Mouse (Mus musculus): ENCODE results near the gene Cd47. TPM values are rescaled to one million over a fixed set of nuclear protein-coding genes. Genes with fewer than 3 reads are reported as not detected.

Cd47 gene
- polyA plus RNA-seq, 1 experiment from 2014 or later, result 157 TPM

DNA sequence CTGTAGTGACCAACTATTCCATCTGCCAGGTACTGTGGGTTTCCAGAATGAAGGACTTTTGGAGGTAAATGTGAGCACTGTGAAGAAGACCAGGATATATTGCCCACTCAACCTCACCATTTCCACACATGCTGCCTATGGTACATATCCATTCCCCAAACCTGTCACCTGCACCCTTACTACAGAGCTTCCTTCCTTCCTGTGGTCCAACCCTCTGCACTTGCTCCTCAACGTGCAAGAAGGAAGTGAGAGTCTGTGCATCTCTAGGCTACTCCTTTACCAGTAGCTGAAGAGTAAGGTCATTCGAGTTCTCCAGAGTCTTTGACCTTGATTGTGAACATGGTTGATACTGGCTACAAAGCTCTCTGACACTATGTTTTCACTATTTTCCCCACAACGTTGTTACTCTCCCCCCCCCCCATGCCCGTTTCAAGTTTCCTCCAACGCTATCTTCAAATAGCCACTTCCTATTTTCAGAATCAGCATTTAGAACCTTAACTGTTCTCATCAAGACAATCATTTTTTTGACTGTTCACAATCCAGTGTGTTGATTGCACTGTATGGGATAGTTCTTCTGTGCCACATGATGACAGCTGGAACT lies 18.7 kb upstream of the Cd47 start:
- ATAC-seq, result no peak
- Histone ChIP-seq H3K4me2 (ENCODE audit: low read length) (no peak overlapping the region), H3K27ac (ENCODE audit: low read length) (no peak overlapping the region), H3K36me3 (ENCODE audit: control insufficient read depth, insufficient read depth, low read length) (no peaks in the 10 kb centered on the region), H3K4me1 (ENCODE audit: control insufficient read depth, insufficient read depth, low read length) (no peaks in the 10 kb centered on the region), H3K9ac (ENCODE audit: low read depth, low read length) (no peak overlapping the region), H3K9me3 (replicated peaks; ENCODE audit: control insufficient read depth, low read length, poor library complexity, severe bottlenecking) (no peaks in the 10 kb centered on the region), H3K27me3 (ENCODE audit: control insufficient read depth, insufficient read depth, low read depth, low read length) (no peaks in the 10 kb centered on the region), H3K4me3 (ENCODE audit: low read depth, low read length) (no peak overlapping the region)
- 93% methylated on average over 5 of the region's 5 CpGs for WGBS

- no peaks in the 10 kb centered on the region for H3K27me3 ChIP-seq (ENCODE audit: control insufficient read depth, insufficient read depth, low read depth, low read length)
- no peaks in the 10 kb centered on the region for H3K9me3 ChIP-seq (replicated peaks; ENCODE audit: control insufficient read depth, low read length, poor library complexity, severe bottlenecking)
- H3K4me1 ChIP-seq (ENCODE audit: control insufficient read depth, insufficient read depth, low read length), result no peaks in the 10 kb centered on the region
- H3K4me2 ChIP-seq (ENCODE audit: low read length), result no peak overlapping the region
- no peak for ATAC-seq
- no peak overlapping the region for H3K27ac ChIP-seq (ENCODE audit: low read length)
- H3K36me3 ChIP-seq (ENCODE audit: control insufficient read depth, insufficient read depth, low read length), result no peaks in the 10 kb centered on the region
- no peak overlapping the region for H3K4me3 ChIP-seq (ENCODE audit: low read depth, low read length)
- H3K9ac ChIP-seq (ENCODE audit: low read depth, low read length), result no peak overlapping the region
Measured at GRCm38 (mm10) chr16:49783369-49783768, 17.0 kb upstream of the Cd47 start.

DNA sequence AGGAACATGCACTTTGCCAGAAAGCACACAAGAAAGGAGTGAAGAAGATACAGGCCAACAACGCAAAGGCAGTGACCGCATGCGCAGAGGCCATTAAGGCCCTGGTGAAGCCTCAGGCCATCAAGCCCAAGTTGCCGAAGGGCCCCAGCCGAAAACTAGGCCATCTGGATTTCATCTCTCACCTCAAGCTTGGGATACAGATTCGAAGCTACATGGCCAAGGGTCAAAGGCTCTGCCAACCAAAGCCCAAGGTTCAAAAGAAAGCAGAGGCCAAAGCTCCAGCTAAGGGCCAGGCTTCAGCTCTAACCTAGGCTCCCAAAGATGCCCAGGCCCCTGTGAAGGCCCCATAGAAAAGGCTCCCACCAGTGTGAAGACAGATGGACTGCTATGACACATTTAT lies 14.2 kb upstream of the Cd47 start:
- Histone ChIP-seq H3K27me3 (ENCODE audit: control insufficient read depth, insufficient read depth, low read depth, low read length) (no peaks in the 10 kb centered on the region), H3K9me3 (replicated peaks; ENCODE audit: control insufficient read depth, low read length, poor library complexity, severe bottlenecking) (no peaks in the 10 kb centered on the region), H3K9ac (ENCODE audit: low read depth, low read length) (no peak overlapping the region), H3K4me3 (ENCODE audit: low read depth, low read length) (no peak overlapping the region), H3K36me3 (ENCODE audit: control insufficient read depth, insufficient read depth, low read length) (no peaks in the 10 kb centered on the region), H3K4me1 (ENCODE audit: control insufficient read depth, insufficient read depth, low read length) (no peaks in the 10 kb centered on the region), H3K4me2 (ENCODE audit: low read length) (no peak overlapping the region), H3K27ac (ENCODE audit: low read length) (no peak overlapping the region)
- no peak for ATAC-seq
- 91% methylated on average over 6 of the region's 6 CpGs for WGBS

- WGBS, result 93% methylated on average over 5 of the region's 5 CpGs
- no peaks in the 10 kb centered on the region for H3K9me3 ChIP-seq (replicated peaks; ENCODE audit: control insufficient read depth, low read length, poor library complexity, severe bottlenecking)
- no peak overlapping the region for H3K27ac ChIP-seq (ENCODE audit: low read length)
- no peaks in the 10 kb centered on the region for H3K4me1 ChIP-seq (ENCODE audit: control insufficient read depth, insufficient read depth, low read length)
- no peaks in the 10 kb centered on the region for H3K27me3 ChIP-seq (ENCODE audit: control insufficient read depth, insufficient read depth, low read depth, low read length)
- ATAC-seq, result no peak
- no peaks in the 10 kb centered on the region for H3K36me3 ChIP-seq (ENCODE audit: control insufficient read depth, insufficient read depth, low read length)
- no peak overlapping the region for H3K9ac ChIP-seq (ENCODE audit: low read depth, low read length)
- H3K4me3 ChIP-seq (ENCODE audit: low read depth, low read length), result no peak overlapping the region
- H3K4me2 ChIP-seq (ENCODE audit: low read length), result no peak overlapping the region
Measured at GRCm38 (mm10) chr16:49787714-49788113, 12.6 kb upstream of the Cd47 start.

DNA sequence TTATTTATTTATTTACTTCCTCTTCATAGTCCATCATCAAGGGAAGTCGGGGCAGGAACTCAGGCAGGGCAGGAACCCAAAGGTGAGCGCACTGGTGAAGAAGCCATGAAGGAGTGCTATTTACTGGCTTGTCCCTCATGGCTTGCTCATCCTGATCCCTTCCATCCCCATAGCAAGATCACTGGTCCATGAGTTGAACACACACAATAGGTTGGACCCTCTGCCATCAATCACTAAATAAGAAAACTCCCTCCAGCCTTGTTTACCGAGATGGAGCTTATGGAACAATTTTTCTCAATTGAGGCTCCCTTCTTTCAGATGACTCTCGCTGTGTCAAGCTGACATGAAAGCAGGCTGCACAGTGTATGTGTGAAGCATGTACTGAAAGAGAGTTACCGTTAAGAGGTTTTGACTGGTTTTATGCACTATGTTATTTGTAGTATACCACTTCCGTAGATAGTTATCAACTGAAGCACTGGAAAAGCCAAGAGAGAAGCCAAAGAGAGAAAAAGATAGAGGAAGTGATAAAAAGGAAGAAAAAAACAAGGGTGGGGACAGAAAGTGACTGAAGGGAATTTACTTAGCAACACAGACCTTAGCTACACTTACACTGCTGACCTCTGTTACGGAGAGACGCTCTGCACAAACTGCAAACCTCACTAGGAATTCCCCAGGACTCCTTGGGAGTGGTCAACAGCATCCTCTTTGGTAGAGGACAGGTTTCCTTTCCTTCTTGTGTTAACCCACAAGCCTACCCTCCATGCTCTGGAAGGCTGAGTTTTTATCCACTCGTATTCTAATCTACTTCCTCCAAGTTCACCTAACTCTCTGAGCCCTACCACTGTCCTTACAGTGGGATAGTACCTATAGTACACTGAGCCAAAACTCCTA lies 9.5 kb upstream of the Cd47 start:
- Histone ChIP-seq H3K4me2 (ENCODE audit: low read length) (no peak overlapping the region), H3K27ac (ENCODE audit: low read length) (no peak overlapping the region), H3K9ac (ENCODE audit: low read depth, low read length) (no peak overlapping the region), H3K36me3 (ENCODE audit: control insufficient read depth, insufficient read depth, low read length) (no peaks in the 10 kb centered on the region), H3K4me1 (ENCODE audit: control insufficient read depth, insufficient read depth, low read length) (no peaks in the 10 kb centered on the region), H3K27me3 (ENCODE audit: control insufficient read depth, insufficient read depth, low read depth, low read length) (no peaks in the 10 kb centered on the region), H3K4me3 (ENCODE audit: low read depth, low read length) (no peak overlapping the region), H3K9me3 (replicated peaks; ENCODE audit: control insufficient read depth, low read length, poor library complexity, severe bottlenecking) (no peaks in the 10 kb centered on the region)
- WGBS, result 87% methylated on average over 9 of the region's 9 CpGs
- no peak for ATAC-seq

GRCm38 (mm10) chr16:49792446-49792878 lies 7.9 kb upstream of the Cd47 start:
- H3K9me3 ChIP-seq (replicated peaks; ENCODE audit: control insufficient read depth, low read length, poor library complexity, severe bottlenecking), result no peaks in the 10 kb centered on the region
- no peak overlapping the region for H3K27ac ChIP-seq (ENCODE audit: low read length)
- no peaks in the 10 kb centered on the region for H3K4me1 ChIP-seq (ENCODE audit: control insufficient read depth, insufficient read depth, low read length)
- WGBS, result 82% methylated on average over 9 of the region's 9 CpGs
- H3K9ac ChIP-seq (ENCODE audit: low read depth, low read length), result no peak overlapping the region
- H3K27me3 ChIP-seq (ENCODE audit: control insufficient read depth, insufficient read depth, low read depth, low read length), result no peaks in the 10 kb centered on the region
- ATAC-seq, result no peak
- no peak overlapping the region for H3K4me3 ChIP-seq (ENCODE audit: low read depth, low read length)
- H3K4me2 ChIP-seq (ENCODE audit: low read length), result no peak overlapping the region
- H3K36me3 ChIP-seq (ENCODE audit: control insufficient read depth, insufficient read depth, low read length), result no peaks in the 10 kb centered on the region

GRCm38 (mm10) chr16:49793596-49793995 lies 6.7 kb upstream of the Cd47 start:
- WGBS, result 87% methylated on average over 9 of the region's 9 CpGs
- Histone ChIP-seq H3K9ac (ENCODE audit: low read depth, low read length) (no peak overlapping the region), H3K4me3 (ENCODE audit: low read depth, low read length) (no peak overlapping the region), H3K27ac (ENCODE audit: low read length) (no peak overlapping the region), H3K9me3 (replicated peaks; ENCODE audit: control insufficient read depth, low read length, poor library complexity, severe bottlenecking) (no peaks in the 10 kb centered on the region), H3K27me3 (ENCODE audit: control insufficient read depth, insufficient read depth, low read depth, low read length) (no peaks in the 10 kb centered on the region), H3K36me3 (ENCODE audit: control insufficient read depth, insufficient read depth, low read length) (no peaks in the 10 kb centered on the region), H3K4me1 (ENCODE audit: control insufficient read depth, insufficient read depth, low read length) (no peaks in the 10 kb centered on the region), H3K4me2 (ENCODE audit: low read length) (no peak overlapping the region)
- no peak for ATAC-seq

DNA sequence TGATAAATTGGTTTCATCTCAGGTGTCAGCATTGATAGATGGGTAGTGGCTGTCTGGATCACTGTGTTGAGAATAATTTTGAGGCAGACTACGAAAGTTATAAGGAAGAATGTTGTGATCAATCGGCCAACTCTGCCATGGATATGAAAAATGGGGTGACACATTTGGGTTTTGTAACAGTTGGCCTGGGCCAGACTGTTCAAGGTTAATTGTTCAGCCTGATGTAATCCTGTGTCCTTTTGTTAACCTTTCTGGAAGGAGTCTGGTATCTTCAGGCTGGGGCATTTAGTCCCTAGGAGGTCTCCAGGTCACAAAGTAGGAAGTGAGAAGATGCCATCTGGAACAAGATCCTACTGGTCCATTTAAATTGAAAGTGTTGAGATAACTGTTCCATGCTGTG lies 4.1 kb upstream of the Cd47 start:
- Histone ChIP-seq H3K27me3 (ENCODE audit: control insufficient read depth, insufficient read depth, low read depth, low read length) (no peaks in the 10 kb centered on the region), H3K9me3 (replicated peaks; ENCODE audit: control insufficient read depth, low read length, poor library complexity, severe bottlenecking) (no peaks in the 10 kb centered on the region), H3K9ac (ENCODE audit: low read depth, low read length) (no peak overlapping the region), H3K4me3 (ENCODE audit: low read depth, low read length) (no peak overlapping the region), H3K4me1 (ENCODE audit: control insufficient read depth, insufficient read depth, low read length) (no peaks in the 10 kb centered on the region), H3K27ac (ENCODE audit: low read length) (no peak overlapping the region), H3K4me2 (ENCODE audit: low read length) (no peak overlapping the region), H3K36me3 (ENCODE audit: control insufficient read depth, insufficient read depth, low read length) (no peaks in the 10 kb centered on the region)
- 83% methylated on average over 2 of the region's 2 CpGs for WGBS
- ATAC-seq, result no peak

GRCm38 (mm10) chr16:49796954-49797353 lies 3.4 kb upstream of the Cd47 start:
- ATAC-seq, result no peak
- Histone ChIP-seq H3K4me2 (ENCODE audit: low read length) (no peak overlapping the region), H3K27ac (ENCODE audit: low read length) (no peak overlapping the region), H3K9me3 (replicated peaks; ENCODE audit: control insufficient read depth, low read length, poor library complexity, severe bottlenecking) (no peaks in the 10 kb centered on the region), H3K9ac (ENCODE audit: low read depth, low read length) (no peak overlapping the region), H3K4me1 (ENCODE audit: control insufficient read depth, insufficient read depth, low read length) (no peaks in the 10 kb centered on the region), H3K27me3 (ENCODE audit: control insufficient read depth, insufficient read depth, low read depth, low read length) (no peaks in the 10 kb centered on the region), H3K4me3 (ENCODE audit: low read depth, low read length) (no peak overlapping the region), H3K36me3 (ENCODE audit: control insufficient read depth, insufficient read depth, low read length) (no peaks in the 10 kb centered on the region)
- 93% methylated on average over 2 of the region's 2 CpGs for WGBS
